Mouse (Mus musculus) kidney, adult 9 months (tissue): ENCODE data around the gene Tmem231.
"Not testable (repeated sequence)": the region's sequence is repeated elsewhere in the genome, so short reads cannot be mapped to it uniquely, and the experiment has no call there.

Source experiments
- DNase-seq: peaks from one replicate; pipeline ENCODE4 v3.0.0; 2022

Gene Tmem231

GRCm38 (mm10) chr8:111947144-111947543, 13.5 kb upstream of the Tmem231 start:
- DNase-seq, result no peak

GRCm38 (mm10) chr8:111943544-111943943, 9.9 kb upstream of the Tmem231 start:
- DNase-seq, result no peak

- DNase-seq, result peak; percentile 47
Measured at GRCm38 (mm10) chr8:111941101-111941454, 7.4 kb upstream of the Tmem231 start.

GRCm38 (mm10) chr8:111940171-111941100, 6.8 kb upstream of the Tmem231 start, which contains the start of gene Gabarapl2:
Gene Gabarapl2 (plus strand): TSS chr8:111940703.
- DNase-seq, result peak; percentile 98

GRCm38 (mm10) chr8:111939516-111940142, 5.9 kb upstream of the Tmem231 start:
- peak; percentile 79 for DNase-seq

- DNase-seq, result not testable (repeated sequence)
Measured at GRCm38 (mm10) chr8:111938076-111938985, 4.7 kb upstream of the Tmem231 start.

GRCm38 (mm10) chr8:111937184-111937583, 3.5 kb upstream of the Tmem231 start:
- peak; percentile 19 for DNase-seq

GRCm38 (mm10) chr8:111934201-111934600, 520 bp upstream of the Tmem231 start:
- DNase-seq, result no peak

GRCm38 (mm10) chr8:111932580-111933336, 923 bp downstream of the Tmem231 start:
- DNase-seq, result peak; percentile 78

- no peak for DNase-seq
Measured at GRCm38 (mm10) chr8:111931721-111932120, 2.0 kb downstream of the Tmem231 start.

GRCm38 (mm10) chr8:111929648-111930344, 3.9 kb downstream of the Tmem231 start:
- no peak for DNase-seq

GRCm38 (mm10) chr8:111924976-111925375, 8.7 kb downstream of the Tmem231 start:
- no peak for DNase-seq

GRCm38 (mm10) chr8:111923383-111923804, 10.3 kb downstream of the Tmem231 start:
- peak; percentile 50 for DNase-seq

GRCm38 (mm10) chr8:111920971-111921370, 12.7 kb downstream of the Tmem231 start:
- no peak for DNase-seq

- no peak for DNase-seq
Measured at GRCm38 (mm10) chr8:111919663-111920062, 14.0 kb downstream of the Tmem231 start.

GRCm38 (mm10) chr8:111912860-111913432, 20.7 kb downstream of the Tmem231 start:
- no peak for DNase-seq

- no peak for DNase-seq
Measured at GRCm38 (mm10) chr8:111911572-111911971, 22.1 kb downstream of the Tmem231 start.

GRCm38 (mm10) chr8:111909621-111910450, 23.8 kb downstream of the Tmem231 start, which contains the start of gene Chst5:
Gene Chst5 (minus strand): TSS chr8:111910447.
- no peak for DNase-seq

- DNase-seq, result no peak
Measured at GRCm38 (mm10) chr8:111905500-111906121, 28.1 kb downstream of the Tmem231 start.

GRCm38 (mm10) chr8:111902080-111902479, 31.6 kb downstream of the Tmem231 start:
- no peak for DNase-seq
